Mouse (Mus musculus) testis, postnatal 14 days (tissue): ENCODE results near the gene Lrrc36.

Experiments
- DNase-seq: peaks from one replicate; pipeline ENCODE4 v3.0.0; 2021; ENCODE audit warnings: low spot score

The Lrrc36 gene

GRCm38 (mm10) chr8:105468002-105468720 lies 54.8 kb downstream of the Lrrc36 start:
- no peak for DNase-seq

DNA sequence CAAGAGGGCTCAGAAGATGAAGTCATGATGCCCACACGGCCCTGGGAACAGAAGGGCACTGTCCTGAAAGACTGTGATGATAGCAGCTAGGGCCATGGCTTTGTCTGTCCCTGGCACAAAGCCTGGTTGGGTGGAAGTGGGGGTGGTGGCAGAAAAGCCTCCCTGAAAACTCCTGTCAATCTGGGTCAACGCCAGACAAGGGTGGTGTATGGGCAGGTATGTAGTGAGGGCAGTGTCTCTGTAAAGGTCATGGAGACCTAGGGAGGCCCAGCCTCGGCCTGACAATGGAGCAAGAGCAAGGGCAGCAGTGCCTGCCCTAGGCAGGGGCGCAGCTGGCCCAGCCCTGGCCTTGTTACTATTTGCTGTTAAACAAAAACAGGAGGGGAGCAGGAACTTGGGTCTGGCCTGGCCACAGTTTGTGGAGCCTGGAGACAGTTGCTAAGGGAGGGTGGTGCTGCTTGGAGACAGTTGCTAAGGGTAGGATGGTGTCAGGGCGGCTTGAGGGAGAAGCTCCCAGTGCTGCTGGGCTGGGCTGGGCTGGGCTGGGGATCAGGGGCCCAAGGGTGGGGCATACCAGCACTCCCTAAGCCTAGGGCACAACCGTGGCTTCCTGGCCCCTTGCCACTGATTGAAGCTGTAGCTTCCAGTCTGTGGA lies 55.8 kb downstream of the Lrrc36 start:
- DNase-seq = peak; percentile 64

GRCm38 (mm10) chr8:105469816-105470215 lies 56.4 kb downstream of the Lrrc36 start:
- DNase-seq = no peak

DNA sequence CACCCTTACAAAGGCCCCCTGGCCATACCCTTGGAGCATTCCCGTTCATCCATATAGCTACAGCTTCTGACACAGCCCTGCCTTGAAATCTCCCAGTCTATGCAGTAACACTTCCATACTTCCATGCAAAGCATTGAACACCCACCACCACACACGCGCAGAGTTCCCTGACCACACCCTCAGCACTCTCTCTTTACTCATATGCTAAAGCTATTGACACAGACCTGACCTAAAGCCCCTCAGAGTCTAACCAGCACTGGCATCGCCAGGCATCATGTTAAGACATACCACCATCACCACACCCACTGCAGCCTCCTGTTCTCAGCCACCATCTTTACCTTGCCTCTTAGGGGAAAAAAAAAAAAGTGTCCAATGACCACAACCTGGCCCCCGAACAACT lies 56.9 kb downstream of the Lrrc36 start:
- no peak for DNase-seq

DNA sequence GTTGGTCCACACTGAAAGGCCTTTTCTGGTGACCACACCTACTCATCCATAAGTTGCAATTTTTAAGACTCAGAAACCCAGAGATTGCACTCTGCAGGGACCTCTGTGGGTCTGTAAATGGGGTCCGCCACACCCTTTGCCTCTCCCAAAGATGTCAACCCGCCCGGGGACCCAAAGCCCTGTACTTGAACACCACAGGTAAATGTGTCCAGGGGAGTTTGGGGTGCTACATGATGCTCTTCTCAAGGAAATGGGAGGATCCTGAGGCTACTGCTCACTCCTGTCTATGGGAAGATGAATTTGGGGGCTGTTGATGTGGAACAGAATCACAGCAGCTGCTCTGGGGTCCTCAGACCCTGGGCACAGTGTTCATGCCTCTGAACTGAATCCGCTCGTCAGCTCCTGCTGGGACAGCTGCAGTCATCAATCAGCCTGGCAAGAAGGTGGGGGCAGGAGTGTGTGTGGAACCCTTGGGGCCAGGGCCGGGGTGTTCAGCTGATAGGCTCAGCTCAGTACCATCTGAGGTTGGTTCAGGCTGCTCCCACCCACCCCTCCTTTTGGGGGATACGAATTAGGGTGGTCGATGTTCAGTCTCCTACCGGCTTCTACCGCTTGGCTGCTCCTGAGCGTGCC lies 57.4 kb downstream of the Lrrc36 start:
- no peak for DNase-seq

GRCm38 (mm10) chr8:105471314-105472015 lies 58.1 kb downstream of the Lrrc36 start, which contains the start of gene Tppp3:
TSS of gene Tppp3 (minus strand) at chr8:105471526.
- peak; percentile 88 for DNase-seq

GRCm38 (mm10) chr8:105472414-105472932 lies 59.1 kb downstream of the Lrrc36 start:
- DNase-seq = no peak

GRCm38 (mm10) chr8:105472983-105473382 lies 59.6 kb downstream of the Lrrc36 start:
- no peak for DNase-seq

DNA sequence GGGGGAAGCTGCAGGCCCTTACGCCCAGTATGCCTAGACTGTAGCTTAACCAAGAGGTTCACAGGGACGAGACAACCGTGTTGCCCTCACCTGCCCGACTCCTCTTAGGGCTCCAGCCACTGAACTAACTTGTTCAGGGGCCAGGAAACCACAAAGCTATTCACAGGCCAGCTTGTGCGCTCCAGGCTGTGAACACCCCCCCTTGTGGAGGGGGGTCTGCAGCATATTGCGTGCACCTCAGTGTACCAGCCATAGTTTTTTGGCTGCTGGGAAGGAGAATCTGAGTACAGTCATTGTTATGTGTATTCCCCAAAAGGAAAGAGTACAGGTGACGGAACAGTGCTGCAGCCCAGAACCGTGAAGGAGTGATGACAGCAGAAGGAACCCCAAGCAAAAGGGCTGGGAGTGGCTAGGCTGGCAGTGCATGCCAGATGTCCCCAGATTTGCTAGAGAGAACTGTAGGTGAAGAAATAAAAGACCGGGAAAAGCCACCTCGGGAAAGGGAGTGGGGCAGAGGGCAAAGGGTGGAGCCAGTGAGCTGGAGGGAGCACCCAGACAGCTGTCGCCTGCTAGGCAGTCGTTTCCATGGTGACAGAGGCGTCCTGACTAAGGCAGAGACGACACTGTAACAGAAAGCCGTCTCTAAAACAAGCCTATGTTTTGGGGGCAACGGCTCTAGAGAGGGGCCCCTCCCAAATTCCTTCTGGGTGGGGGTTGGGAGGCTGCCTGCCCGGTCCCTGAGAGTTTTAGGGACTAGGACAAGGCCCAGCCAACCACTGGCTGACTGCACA lies 60.6 kb downstream of the Lrrc36 start:
- no peak for DNase-seq

DNA sequence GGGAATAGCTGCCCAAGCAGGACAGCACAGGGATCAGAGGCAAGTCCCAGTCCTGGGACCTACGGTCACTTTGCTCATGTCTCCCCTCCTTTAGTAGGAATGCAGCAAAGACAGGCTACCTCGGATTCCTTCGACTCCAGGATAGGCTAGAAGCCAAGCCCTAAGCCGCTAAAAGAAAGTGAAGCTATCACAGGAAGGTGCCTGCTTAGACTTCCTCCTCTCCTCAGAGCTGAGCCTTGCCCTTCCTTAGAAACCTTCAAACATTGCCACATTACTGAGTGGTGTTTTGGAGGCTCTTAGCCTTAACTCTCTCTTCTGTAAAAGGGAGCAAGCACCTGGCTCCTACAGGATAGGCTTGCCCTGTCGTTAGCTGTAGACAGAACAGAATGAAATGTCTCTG lies 61.3 kb downstream of the Lrrc36 start:
- no peak for DNase-seq

GRCm38 (mm10) chr8:105475254-105475653 lies 61.9 kb downstream of the Lrrc36 start:
- no peak for DNase-seq

DNA sequence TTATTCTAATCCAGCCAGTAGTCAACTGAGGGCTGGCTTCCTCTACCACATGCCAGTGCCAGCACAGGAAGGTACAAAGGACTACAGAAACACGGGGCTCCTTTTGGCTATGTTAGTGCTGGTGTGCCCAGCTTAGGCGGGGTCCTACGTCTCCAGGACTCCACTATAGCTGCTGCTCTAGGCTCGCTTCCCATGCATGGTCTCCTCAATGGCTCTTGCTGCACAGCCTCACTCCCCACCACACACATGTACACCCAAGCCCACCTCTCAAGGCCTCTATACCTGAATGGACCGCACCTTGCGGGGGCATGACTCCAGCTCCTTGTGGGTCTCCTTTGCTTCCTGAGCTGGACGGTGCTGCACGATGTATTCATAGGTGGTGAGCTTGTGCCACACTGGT lies 62.4 kb downstream of the Lrrc36 start:
- DNase-seq = no peak

DNA sequence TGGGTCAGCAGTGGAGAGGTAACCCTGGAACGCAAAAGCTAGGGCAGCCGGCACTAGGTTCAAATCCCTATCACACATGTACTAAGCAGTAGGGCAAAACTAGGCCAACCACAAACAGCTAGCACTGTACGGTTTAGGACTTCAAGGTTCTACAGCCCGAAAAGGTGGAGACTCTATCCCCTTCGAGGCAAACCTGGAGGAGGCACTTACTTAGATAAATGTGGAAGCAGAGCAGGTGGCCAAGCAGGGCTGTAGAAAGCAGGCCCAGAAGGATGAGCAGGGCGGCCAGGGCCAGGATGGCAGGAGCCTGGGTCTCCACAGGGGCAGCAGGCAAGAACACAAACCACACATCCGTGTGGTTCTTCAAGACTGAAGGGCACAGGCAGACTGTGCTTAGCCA lies 62.8 kb downstream of the Lrrc36 start:
- no peak for DNase-seq

GRCm38 (mm10) chr8:105476628-105477413 lies 63.5 kb downstream of the Lrrc36 start:
- no peak for DNase-seq

DNA sequence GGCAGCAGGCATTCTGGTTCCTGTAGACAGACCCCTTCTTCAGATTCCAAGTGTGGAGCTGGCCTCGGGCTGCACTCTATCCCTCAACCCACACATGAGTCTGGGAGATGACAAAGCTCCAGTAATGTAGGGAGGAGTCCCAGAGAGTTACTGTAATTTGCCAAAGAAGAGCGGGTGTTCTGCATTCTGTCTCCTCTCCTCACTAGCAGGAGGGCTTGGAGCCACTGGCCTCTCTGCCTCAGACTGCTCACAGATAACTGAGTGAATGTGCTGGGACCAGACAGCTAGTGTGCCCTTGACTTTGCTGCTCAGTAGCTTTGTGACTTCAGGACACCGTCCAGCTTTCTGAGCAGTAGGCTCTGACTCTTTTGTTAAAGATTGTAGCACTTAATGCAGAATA lies 64.4 kb downstream of the Lrrc36 start:
- DNase-seq = no peak

DNA sequence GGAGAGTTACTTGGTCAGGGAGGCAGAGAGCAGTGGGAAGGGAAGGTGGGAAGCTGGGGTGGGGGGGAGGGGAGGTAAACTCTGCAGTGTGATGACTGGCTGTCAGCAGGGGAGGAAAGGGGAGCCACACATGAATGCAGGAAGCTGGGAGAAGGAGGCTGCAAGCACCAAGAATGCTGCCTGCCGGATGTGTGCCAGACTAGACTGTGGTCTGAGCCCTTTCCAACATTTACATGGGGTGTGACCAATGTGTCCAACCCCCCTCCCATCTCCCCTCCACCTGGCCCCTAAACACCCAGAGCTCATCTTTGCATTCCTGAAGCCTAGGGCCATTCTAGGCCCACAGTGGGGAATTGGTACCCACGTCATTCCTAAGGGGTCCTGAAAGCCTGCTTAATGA lies 67.6 kb downstream of the Lrrc36 start:
- no peak for DNase-seq

- DNase-seq = no peak
Measured at GRCm38 (mm10) chr8:105481453-105481852, 68.1 kb downstream of the Lrrc36 start.

- no peak for DNase-seq
Measured at GRCm38 (mm10) chr8:105482123-105482522, 68.8 kb downstream of the Lrrc36 start.

DNA sequence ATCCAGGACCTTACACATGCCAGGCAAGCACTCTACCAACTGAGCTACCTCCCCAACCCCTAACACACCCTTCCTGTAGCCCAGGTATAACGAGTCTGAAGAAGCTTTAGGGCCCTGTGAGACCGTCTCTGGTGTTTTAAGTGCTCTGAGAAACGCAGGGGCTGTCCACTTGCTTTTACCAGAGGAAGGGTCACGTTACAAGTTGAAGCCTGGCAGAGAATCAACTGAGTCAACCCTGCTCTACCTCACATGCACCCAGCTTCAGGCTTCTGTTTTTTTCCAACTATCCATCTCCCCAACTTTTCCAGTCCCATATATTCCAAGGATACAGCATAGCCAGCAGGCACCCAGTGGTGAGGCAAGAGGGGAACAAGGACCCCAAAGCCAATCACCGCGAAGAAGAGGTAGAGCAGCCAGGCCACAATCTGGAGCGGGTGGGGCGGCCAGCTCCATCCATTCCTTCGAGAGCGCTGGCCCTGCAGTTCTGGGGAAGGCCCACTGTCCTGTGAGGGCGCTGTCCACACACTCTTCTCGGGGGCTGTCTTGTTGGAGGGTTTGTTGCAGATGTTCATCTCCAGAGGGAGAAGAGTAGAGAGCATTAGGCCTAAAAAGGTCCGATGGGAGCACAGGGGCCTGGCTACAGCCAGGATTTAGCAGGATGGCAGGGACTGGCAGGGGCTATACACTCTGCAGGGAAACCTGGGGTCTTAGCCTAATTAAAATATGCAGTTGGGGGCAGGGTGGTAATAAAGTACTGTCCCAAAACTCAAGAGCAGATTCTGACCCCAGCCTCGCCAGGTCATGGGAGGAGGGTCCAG lies 70.0 kb downstream of the Lrrc36 start:
- DNase-seq = no peak

GRCm38 (mm10) chr8:105484030-105484368 lies 70.6 kb downstream of the Lrrc36 start:
- no peak for DNase-seq
